Mouse (Mus musculus) liver, adult 2 months (tissue): Measurements from ENCODE around the gene Sort1.

Experiments
- CTCF ChIP-seq: fragments of 200-500 bp; IDR thresholded peaks from 2 replicates; pipeline ENCODE4 v1.5.1; 2011; ENCODE audit warnings: low read depth, low read length, control low read depth
- POLR2A ChIP-seq: fragments of 200-500 bp; IDR thresholded peaks from 2 replicates; pipeline ENCODE4 v1.6.1; 2011; ENCODE audit warnings: low read length, control low read depth; ENCODE audit not compliant: insufficient read depth; ENCODE audit errors: extremely low read depth

- TF ChIP-seq POLR2A, result no peak
- no peak for TF ChIP-seq CTCF
Observed at GRCm38 (mm10) chr3:108313138-108313537, 29.3 kb downstream of the Sort1 start.
